Mouse (Mus musculus): Measurements from ENCODE around the gene Cyp39a1. TPM values are rescaled to one million over a fixed set of nuclear protein-coding genes. Genes with fewer than 3 reads are reported as not detected.

The Cyp39a1 gene
- 60.6 and 63.7 TPM in 2 replicates for polyA plus RNA-seq (2015; fragmentation: Nextera tagmentation; extraction: Ambion mirVana)

DNA sequence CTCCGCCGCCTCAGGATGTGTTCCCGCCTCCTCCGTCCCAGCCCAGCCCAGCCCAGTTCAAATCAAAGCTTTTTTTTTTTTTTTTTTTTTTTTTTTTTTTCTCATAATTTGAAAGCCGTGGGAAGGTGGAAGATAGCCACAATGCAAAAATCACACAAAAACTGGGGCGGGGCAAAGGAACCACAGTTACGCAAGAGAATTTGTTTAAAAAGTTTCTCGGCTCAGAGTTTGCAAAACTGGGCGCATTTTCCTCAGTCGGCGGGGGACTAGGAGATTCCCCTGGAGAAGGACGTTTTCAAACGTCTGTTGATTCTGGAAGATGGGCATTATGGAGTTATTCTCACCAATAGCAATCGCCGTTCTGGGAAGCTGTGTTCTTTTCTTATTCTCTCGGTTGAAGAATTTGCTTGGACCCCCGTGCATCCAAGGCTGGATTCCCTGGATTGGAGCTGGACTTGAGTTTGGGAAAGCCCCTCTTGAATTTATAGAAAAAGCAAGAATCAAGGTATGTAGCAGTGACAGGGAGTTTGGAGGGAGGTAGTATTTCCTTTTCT lies at the start of gene Cyp39a1:
TSS of gene Cyp39a1 (plus strand) at position 136 of the 554 bp plus-strand sequence.
- H3K4me2 ChIP-seq (ENCODE audit: low read depth, low read length), result peak within 1 kb of the TSS; percentile 93
- H3K4me1 ChIP-seq (ENCODE audit: control insufficient read depth, insufficient read depth, low read length), result peaks cover 15% of the 10 kb centered on the region
- H3K36me3 ChIP-seq (ENCODE audit: control insufficient read depth, insufficient read depth), result no peaks in the 10 kb centered on the region; the same call in 1 of the 2 replicates
- H3K9ac ChIP-seq (ENCODE audit: low read length), result peak within 1 kb of the TSS; percentile 88
- no peaks in the 10 kb centered on the region for H3K27me3 ChIP-seq (ENCODE audit: control insufficient read depth, insufficient read depth, low read length)
- WGBS, result under 1% methylated on average over 17 of the region's 17 CpGs
- H3K27ac ChIP-seq (ENCODE audit: low read length), result peak within 1 kb of the TSS; percentile 90
- H3K9me3 ChIP-seq (replicated peaks; ENCODE audit: control insufficient read depth, low read length), result no peaks in the 10 kb centered on the region
- peak within 1 kb of the TSS; percentile 82 for H3K4me3 ChIP-seq (ENCODE audit: low read length)
- ATAC-seq (replicated peaks; ENCODE audit: extremely low read depth, insufficient read depth, low FRiP score), result no peak

DNA sequence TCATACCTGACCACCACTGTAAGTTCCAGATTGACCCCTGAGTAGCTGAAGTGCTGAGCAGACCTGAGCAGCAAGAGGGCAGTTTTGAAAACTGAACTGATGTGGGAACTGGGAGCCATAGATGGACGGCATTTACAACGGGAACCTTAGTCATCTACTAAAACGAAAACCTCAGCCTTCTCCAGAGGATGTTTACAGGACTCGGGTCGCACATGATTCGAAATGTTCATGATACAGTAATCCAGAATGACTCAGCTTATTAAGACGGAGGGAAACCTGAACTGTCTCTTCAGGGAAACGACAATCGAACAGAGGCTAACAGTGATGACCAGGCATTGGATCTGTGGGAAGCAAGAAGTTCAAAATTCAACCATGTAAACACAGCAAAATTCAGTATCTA lies 48.1 kb upstream of the Cyp39a1 start:
- Histone ChIP-seq H3K4me1 (ENCODE audit: control insufficient read depth, insufficient read depth, low read length) (no peaks in the 10 kb centered on the region), H3K9me3 (replicated peaks; ENCODE audit: control insufficient read depth, low read length) (no peaks in the 10 kb centered on the region), H3K4me3 (ENCODE audit: low read length) (no peak overlapping the region), H3K27me3 (ENCODE audit: control insufficient read depth, insufficient read depth, low read length) (0 out of 2 replicates have a peak, but pooled peaks cover 2% of the 10 kb centered on the region), H3K4me2 (ENCODE audit: low read depth, low read length) (no peak overlapping the region), H3K36me3 (ENCODE audit: control insufficient read depth, insufficient read depth) (no peaks in the 10 kb centered on the region), H3K27ac (ENCODE audit: low read length) (no peak overlapping the region), H3K9ac (ENCODE audit: low read length) (no peak overlapping the region)
- no peak for ATAC-seq (replicated peaks; ENCODE audit: extremely low read depth, insufficient read depth, low FRiP score)
- WGBS, result 82% methylated on average over 9 of the region's 9 CpGs

GRCm38 (mm10) chr17:43622076-43622475 lies 45.1 kb upstream of the Cyp39a1 start:
- Histone ChIP-seq H3K9me3 (replicated peaks; ENCODE audit: control insufficient read depth, low read length) (no peaks in the 10 kb centered on the region), H3K4me3 (ENCODE audit: low read length) (no peak overlapping the region), H3K4me1 (ENCODE audit: control insufficient read depth, insufficient read depth, low read length) (no peaks in the 10 kb centered on the region), H3K36me3 (ENCODE audit: control insufficient read depth, insufficient read depth) (no peaks in the 10 kb centered on the region), H3K9ac (ENCODE audit: low read length) (no peak overlapping the region), H3K27me3 (ENCODE audit: control insufficient read depth, insufficient read depth, low read length) (0 out of 2 replicates have a peak, but pooled peaks cover 2% of the 10 kb centered on the region), H3K27ac (ENCODE audit: low read length) (no peak overlapping the region), H3K4me2 (ENCODE audit: low read depth, low read length) (no peak overlapping the region)
- ATAC-seq (replicated peaks; ENCODE audit: extremely low read depth, insufficient read depth, low FRiP score), result no peak
- WGBS, result 86% methylated on average over 10 of the region's 10 CpGs

DNA sequence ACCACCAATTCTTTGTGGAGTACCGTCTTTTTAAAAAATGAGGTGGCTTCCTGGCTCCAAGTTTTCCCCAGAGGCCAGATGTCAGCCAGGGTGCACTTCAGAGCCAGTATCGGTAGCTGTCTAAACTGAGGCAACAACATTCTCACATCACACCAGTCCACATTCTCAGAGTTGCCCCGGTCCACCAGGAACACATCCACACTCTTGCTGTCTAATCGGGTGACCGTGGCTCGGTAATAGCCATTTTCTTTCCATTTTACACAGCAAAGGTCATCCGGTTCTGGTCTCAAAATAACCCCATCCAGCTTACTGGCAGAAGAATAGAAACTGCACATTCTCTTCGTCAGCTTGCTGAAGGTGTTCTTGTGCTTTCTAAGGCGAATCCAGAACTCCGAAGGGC lies 39.0 kb upstream of the Cyp39a1 start:
- Histone ChIP-seq H3K4me3 (ENCODE audit: low read length) (no peak overlapping the region), H3K27me3 (ENCODE audit: control insufficient read depth, insufficient read depth, low read length) (peaks cover 36% of the 10 kb centered on the region), H3K4me2 (ENCODE audit: low read depth, low read length) (no peak overlapping the region), H3K9me3 (replicated peaks; ENCODE audit: control insufficient read depth, low read length) (0 out of 2 replicates have a peak, but pooled peaks cover 3% of the 10 kb centered on the region), H3K4me1 (ENCODE audit: control insufficient read depth, insufficient read depth, low read length) (peaks cover 10% of the 10 kb centered on the region), H3K36me3 (ENCODE audit: control insufficient read depth, insufficient read depth) (no peaks in the 10 kb centered on the region), H3K27ac (ENCODE audit: low read length) (no peak overlapping the region), H3K9ac (ENCODE audit: low read length) (no peak overlapping the region)
- no peak for ATAC-seq (replicated peaks; ENCODE audit: extremely low read depth, insufficient read depth, low FRiP score)
- WGBS, result 87% methylated on average over 10 of the region's 10 CpGs

- Histone ChIP-seq H3K9ac (ENCODE audit: low read length) (no peak overlapping the region), H3K9me3 (replicated peaks; ENCODE audit: control insufficient read depth, low read length) (0 out of 2 replicates have a peak, but pooled peaks cover 3% of the 10 kb centered on the region), H3K4me2 (ENCODE audit: low read depth, low read length) (peak overlapping the region; percentile 71), H3K36me3 (ENCODE audit: control insufficient read depth, insufficient read depth) (no peaks in the 10 kb centered on the region), H3K27me3 (ENCODE audit: control insufficient read depth, insufficient read depth, low read length) (peaks cover 36% of the 10 kb centered on the region), H3K4me3 (ENCODE audit: low read length) (peak overlapping the region; percentile 49), H3K4me1 (ENCODE audit: control insufficient read depth, insufficient read depth, low read length) (peaks cover 10% of the 10 kb centered on the region), H3K27ac (ENCODE audit: low read length) (no peak overlapping the region)
- ATAC-seq (replicated peaks; ENCODE audit: extremely low read depth, insufficient read depth, low FRiP score), result no peak
- 24% methylated on average over 24 of the region's 24 CpGs for WGBS
These were observed 38.2 kb upstream of the Cyp39a1 start for GRCm38 (mm10) chr17:43629026-43629495.

DNA sequence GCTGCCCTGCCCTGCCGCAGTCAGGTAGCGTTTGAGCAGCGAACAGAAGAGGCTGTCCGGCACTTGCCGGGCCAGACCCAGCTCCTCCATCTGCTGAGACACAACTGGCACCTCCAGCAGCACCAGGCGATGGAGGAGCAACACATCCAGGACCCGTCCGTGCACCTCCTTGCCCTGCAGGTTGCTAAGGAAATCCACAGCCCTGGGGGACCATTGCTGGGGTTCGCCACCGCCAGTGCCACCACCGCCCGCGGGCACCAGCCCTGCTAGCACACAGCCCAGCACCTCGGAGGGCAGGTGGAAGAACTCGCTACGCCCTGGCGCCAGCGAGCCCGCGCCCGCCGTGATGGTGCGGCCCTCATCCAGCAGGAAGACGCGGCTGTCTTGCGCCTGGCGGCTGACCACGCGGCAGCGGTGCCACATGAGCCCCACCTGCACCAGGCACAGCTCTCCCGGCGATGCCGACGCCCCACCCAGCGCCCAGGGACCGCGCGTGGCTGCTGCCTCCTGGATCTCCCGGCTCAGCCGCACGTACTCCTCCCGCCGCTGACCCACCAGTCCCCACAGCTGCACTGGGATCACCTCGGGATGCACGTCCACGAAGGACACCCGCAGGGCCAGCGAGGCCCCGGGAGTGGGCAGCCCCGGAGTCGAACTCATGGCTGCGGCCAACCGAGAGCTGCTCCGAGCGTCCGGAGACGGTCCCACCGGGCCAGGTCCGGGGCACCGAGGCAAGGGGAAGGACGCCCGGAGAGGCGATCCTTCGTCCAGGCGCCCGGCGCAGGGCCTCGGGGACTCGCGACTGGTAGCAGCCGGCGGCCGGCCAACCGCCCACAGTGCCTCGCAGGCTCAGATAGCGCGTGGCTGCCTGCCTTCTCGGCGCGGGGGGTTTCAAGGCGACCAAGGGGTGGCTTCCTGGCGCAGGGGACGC lies 37.5 kb upstream of the Cyp39a1 start, which contains the start of gene Tdrd6:
TSS of gene Tdrd6 (minus strand) at position 804 of the 931 bp plus-strand sequence.
- Histone ChIP-seq H3K4me2 (ENCODE audit: low read depth, low read length) (peak within 1 kb of the TSS; percentile 71), H3K27me3 (ENCODE audit: control insufficient read depth, insufficient read depth, low read length) (peaks cover 36% of the 10 kb centered on the region), H3K27ac (ENCODE audit: low read length) (no peak within 1 kb of the TSS), H3K4me3 (ENCODE audit: low read length) (peak within 1 kb of the TSS; percentile 49), H3K9ac (ENCODE audit: low read length) (peak within 1 kb of the TSS; percentile 38), H3K9me3 (replicated peaks; ENCODE audit: control insufficient read depth, low read length) (0 out of 2 replicates have a peak, but pooled peaks cover 3% of the 10 kb centered on the region), H3K4me1 (ENCODE audit: control insufficient read depth, insufficient read depth, low read length) (peaks cover 10% of the 10 kb centered on the region), H3K36me3 (ENCODE audit: control insufficient read depth, insufficient read depth) (no peaks in the 10 kb centered on the region)
- peak; percentile 32; the same call in 1 of the 2 replicates for ATAC-seq (replicated peaks; ENCODE audit: extremely low read depth, insufficient read depth, low FRiP score)
- WGBS, result 3% methylated on average over 80 of the region's 83 CpGs

DNA sequence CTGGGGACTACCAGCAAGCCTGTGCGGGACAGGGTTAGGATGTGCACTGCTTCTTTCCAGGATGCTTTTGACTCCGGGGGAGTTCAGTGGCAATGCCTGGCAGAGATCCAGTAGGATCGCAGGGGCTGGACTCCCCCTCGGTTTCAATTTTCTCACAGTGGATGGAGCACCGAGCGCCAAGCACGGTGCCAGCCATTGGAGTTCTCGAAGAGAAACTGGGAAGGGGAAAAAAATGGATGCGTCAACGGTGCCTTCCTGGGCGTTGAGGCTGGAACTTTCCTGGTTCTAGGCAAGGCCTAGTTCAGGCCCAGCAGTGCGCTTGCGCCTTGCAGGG lies 36.8 kb upstream of the Cyp39a1 start:
- 0 out of 2 replicates have a peak, but pooled peaks have one; percentile 14 for ATAC-seq (replicated peaks; ENCODE audit: extremely low read depth, insufficient read depth, low FRiP score)
- H3K27ac ChIP-seq (ENCODE audit: low read length), result no peak overlapping the region
- WGBS, result 47% methylated on average over 13 of the region's 13 CpGs
- H3K4me2 ChIP-seq (ENCODE audit: low read depth, low read length), result peak overlapping the region; percentile 71
- peak overlapping the region; percentile 49 for H3K4me3 ChIP-seq (ENCODE audit: low read length)
- H3K9me3 ChIP-seq (replicated peaks; ENCODE audit: control insufficient read depth, low read length), result 0 out of 2 replicates have a peak, but pooled peaks cover 3% of the 10 kb centered on the region
- no peak overlapping the region for H3K9ac ChIP-seq (ENCODE audit: low read length)
- no peaks in the 10 kb centered on the region for H3K36me3 ChIP-seq (ENCODE audit: control insufficient read depth, insufficient read depth)
- peaks cover 36% of the 10 kb centered on the region for H3K27me3 ChIP-seq (ENCODE audit: control insufficient read depth, insufficient read depth, low read length)
- H3K4me1 ChIP-seq (ENCODE audit: control insufficient read depth, insufficient read depth, low read length), result peaks cover 10% of the 10 kb centered on the region

DNA sequence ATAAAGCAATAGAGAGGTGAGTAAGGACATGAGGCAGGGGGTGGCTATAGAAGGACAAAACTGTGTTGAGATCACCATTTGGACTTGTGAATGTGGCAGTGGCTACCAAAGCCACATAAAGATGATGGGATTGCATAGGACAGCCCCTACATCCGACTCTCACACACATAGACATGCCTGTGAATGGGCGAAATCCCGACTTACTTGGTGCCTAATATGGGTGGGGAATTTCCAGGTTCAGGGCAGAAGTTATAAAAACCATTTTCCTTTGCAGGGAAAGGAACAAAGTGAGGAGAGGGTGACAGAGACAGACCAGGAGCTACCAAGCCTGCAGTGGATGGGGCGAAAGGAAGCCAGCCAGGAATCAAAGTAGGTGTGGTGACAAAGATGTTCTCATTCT lies 30.1 kb upstream of the Cyp39a1 start:
- no peak overlapping the region for H3K4me2 ChIP-seq (ENCODE audit: low read depth, low read length)
- H3K4me1 ChIP-seq (ENCODE audit: control insufficient read depth, insufficient read depth, low read length), result no peaks in the 10 kb centered on the region
- peaks cover 11% of the 10 kb centered on the region; the same call in 1 of the 2 replicates for H3K9me3 ChIP-seq (replicated peaks; ENCODE audit: control insufficient read depth, low read length)
- 94% methylated on average over 4 of the region's 4 CpGs for WGBS
- no peak overlapping the region for H3K27ac ChIP-seq (ENCODE audit: low read length)
- H3K27me3 ChIP-seq (ENCODE audit: control insufficient read depth, insufficient read depth, low read length), result no peaks in the 10 kb centered on the region
- no peak overlapping the region for H3K4me3 ChIP-seq (ENCODE audit: low read length)
- H3K9ac ChIP-seq (ENCODE audit: low read length), result no peak overlapping the region
- H3K36me3 ChIP-seq (ENCODE audit: control insufficient read depth, insufficient read depth), result no peaks in the 10 kb centered on the region
- ATAC-seq (replicated peaks; ENCODE audit: extremely low read depth, insufficient read depth, low FRiP score), result no peak

Data from heart, embryonic 16.5 days (tissue).